Mouse (Mus musculus) midbrain, postnatal 0 days (tissue): ENCODE measurements at regions not wholly inside any gene's neighbourhood (a gene's known extent, or its start where the extent isn't known, plus 50 kb on each side); places are given as distances from the start of the nearest gene placed in this dataset.
A peak's percentile ranks its signal among the peaks of the same experiment; 100 is the strongest.

ENCODE experiments used
- ATAC-seq: fragments of 200-750 bp; cut with Nextera tagmentation; 2 replicates; pipeline ENCODE4 v1.8.0; 2017; ENCODE audit warnings: moderate number of reproducible peaks, mild to moderate bottlenecking, moderate TSS enrichment, moderate library complexity; ENCODE audit not compliant: low FRiP score
- DNase-seq: peaks from one replicate; pipeline ENCODE4 v3.0.0-alpha.2; 2015; ENCODE audit warnings: low spot score
- H3K27ac ChIP-seq: fragments of 300-500 bp; sonication (generic); 2 replicates; pipeline ENCODE4 v1.5.1; 2014; ENCODE audit warnings: low read depth, mild to moderate bottlenecking, low read length, mixed read lengths
- H3K27me3 ChIP-seq: fragments of 300-500 bp; sonication (generic); 2 replicates; pipeline ENCODE4 v1.6.1; 2014; ENCODE audit warnings: low read length, control low read depth, mixed read lengths; ENCODE audit not compliant: insufficient read depth
- H3K36me3 ChIP-seq: fragments of 300-500 bp; sonication (generic); 2 replicates; pipeline ENCODE4 v1.6.1; 2014; ENCODE audit warnings: low read length, control low read depth, mixed read lengths; ENCODE audit not compliant: insufficient read depth
- H3K4me1 ChIP-seq: fragments of 300-500 bp; sonication (generic); 2 replicates; pipeline ENCODE4 v1.6.1; 2014; ENCODE audit warnings: mild to moderate bottlenecking, control low read depth, antibody characterized with exemption, low read length, mixed read lengths; ENCODE audit not compliant: insufficient read depth
- H3K4me2 ChIP-seq: fragments of 300-500 bp; sonication (generic); 2 replicates; pipeline ENCODE4 v1.6.1; 2014; ENCODE audit warnings: low read depth, mild to moderate bottlenecking, low read length, mixed read lengths; ENCODE audit not compliant: poor library complexity, severe bottlenecking
- H3K4me3 ChIP-seq: fragments of 300-500 bp; sonication (generic); 2 replicates; pipeline ENCODE4 v1.5.1; 2014; ENCODE audit warnings: low read depth, mild to moderate bottlenecking, low read length, moderate library complexity
- H3K9ac ChIP-seq: fragments of 300-500 bp; sonication (generic); replicated peaks from 2 replicates; pipeline ENCODE4 v1.6.1; 2014; ENCODE audit warnings: mild to moderate bottlenecking, low read length, moderate library complexity, mixed read lengths; ENCODE audit not compliant: poor library complexity, severe bottlenecking
- H3K9me3 ChIP-seq: fragments of 300-500 bp; sonication (generic); 2 replicates; pipeline ENCODE4 v1.6.1; 2016; ENCODE audit warnings: low read length, control low read depth
- CTCF ChIP-seq: IDR thresholded peaks from 2 replicates; pipeline ENCODE4 v1.5.1; 2016; ENCODE audit warnings: antibody characterized with exemption, mild to moderate bottlenecking
- WGBS: fragments of 180-500 bp; shearing (Covaris S2); extraction: QIAGEN DNeasy Blood & Tissue Kit; methylation state at CpG from one replicate; pipeline ENCODE4 v1.1.7; 2014; 5-methylcytosine and 5-hydroxymethylcytosine counted together

DNA sequence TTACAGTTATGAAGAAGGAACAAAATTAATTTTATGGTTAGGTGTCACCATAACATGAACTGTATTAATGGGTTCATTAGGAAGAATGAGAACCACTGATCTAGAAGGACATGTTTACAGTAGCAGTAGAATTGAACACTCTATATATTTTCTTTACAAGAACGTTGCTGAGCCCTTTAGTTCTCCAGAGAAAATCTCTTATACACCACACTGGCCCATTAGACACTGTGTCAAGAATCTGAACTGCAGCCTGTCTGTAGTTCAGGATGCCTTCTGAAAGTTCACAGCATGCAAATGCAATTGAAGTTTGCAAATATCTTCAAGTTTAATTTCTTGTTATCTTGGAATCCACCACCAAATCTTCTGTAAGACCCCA, 307.6 kb downstream of the Phf14 start:
- DNase-seq (no peak), ATAC-seq (no peak)
- 72% methylated on average over 1 of the region's 1 CpGs for WGBS
- no peak for TF ChIP-seq CTCF
- no peak overlapping the region for H3K4me3 ChIP-seq
- no peaks in the 10 kb centered on the region for H3K9me3 ChIP-seq
- no peak overlapping the region for H3K27ac ChIP-seq
- no peaks in the 10 kb centered on the region for H3K4me1 ChIP-seq
- no peaks in the 10 kb centered on the region for H3K27me3 ChIP-seq
- no peaks in the 10 kb centered on the region for H3K36me3 ChIP-seq
- no peak overlapping the region for H3K9ac ChIP-seq
- no peak overlapping the region for H3K4me2 ChIP-seq

DNA sequence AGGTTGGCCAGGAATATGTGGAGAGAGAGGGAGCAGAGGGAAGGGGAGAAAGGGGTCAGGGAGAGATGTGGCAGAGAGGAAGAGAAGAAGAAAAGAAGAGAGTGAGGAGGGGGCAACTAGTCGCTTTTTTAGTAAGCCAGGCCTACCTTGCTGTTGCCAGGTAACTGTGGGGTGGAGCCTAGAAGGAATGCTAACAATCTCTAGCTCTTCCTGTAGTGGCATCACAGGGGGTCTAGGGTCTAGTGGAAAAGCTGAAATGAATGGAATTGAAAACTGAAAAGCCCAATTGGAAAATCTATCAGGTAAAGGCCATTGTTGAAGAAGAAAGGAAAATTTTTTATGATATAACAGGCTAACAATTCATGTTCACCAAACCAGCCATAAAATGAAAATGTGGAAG, 336.5 kb downstream of the Phf14 start:
- H3K4me2 ChIP-seq: no peak overlapping the region
- no peak for DNase-seq
- no peaks in the 10 kb centered on the region for H3K36me3 ChIP-seq
- no peak overlapping the region for H3K4me3 ChIP-seq
- H3K27me3 ChIP-seq: no peaks in the 10 kb centered on the region
- TF ChIP-seq CTCF: no peak
- H3K27ac ChIP-seq: no peak overlapping the region
- ATAC-seq: no peak
- H3K9me3 ChIP-seq: no peaks in the 10 kb centered on the region
- H3K9ac ChIP-seq: no peak overlapping the region
- no peaks in the 10 kb centered on the region for H3K4me1 ChIP-seq
- 50% methylated on average over 1 of the region's 1 CpGs for WGBS

DNA sequence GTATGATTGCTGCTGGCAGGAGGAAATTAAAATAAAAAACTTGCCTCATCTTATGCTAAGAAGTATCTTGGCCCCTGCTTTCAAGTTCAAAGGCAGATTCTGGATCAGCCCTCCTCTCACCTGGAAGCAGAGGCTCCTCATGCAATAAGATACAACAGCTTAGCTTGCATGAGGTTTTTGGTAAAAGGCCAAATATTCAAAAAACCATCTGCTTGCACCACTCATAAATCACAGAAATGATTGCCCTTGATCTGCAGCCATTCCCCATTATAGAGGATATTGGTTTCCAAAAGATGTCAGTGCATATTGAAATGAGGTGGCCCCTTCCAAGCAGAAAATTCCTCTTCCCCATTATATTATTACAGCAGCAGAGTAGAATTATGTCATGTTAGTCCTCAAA, 340.4 kb downstream of the Phf14 start:
- no peaks in the 10 kb centered on the region for H3K36me3 ChIP-seq
- no peaks in the 10 kb centered on the region for H3K27me3 ChIP-seq
- H3K4me2 ChIP-seq: no peak overlapping the region
- no peak overlapping the region for H3K4me3 ChIP-seq
- no peaks in the 10 kb centered on the region for H3K9me3 ChIP-seq
- ATAC-seq (no peak), DNase-seq (peak; percentile 21)
- H3K9ac ChIP-seq: no peak overlapping the region
- H3K4me1 ChIP-seq: no peaks in the 10 kb centered on the region
- TF ChIP-seq CTCF: no peak
- H3K27ac ChIP-seq: no peak overlapping the region

DNA sequence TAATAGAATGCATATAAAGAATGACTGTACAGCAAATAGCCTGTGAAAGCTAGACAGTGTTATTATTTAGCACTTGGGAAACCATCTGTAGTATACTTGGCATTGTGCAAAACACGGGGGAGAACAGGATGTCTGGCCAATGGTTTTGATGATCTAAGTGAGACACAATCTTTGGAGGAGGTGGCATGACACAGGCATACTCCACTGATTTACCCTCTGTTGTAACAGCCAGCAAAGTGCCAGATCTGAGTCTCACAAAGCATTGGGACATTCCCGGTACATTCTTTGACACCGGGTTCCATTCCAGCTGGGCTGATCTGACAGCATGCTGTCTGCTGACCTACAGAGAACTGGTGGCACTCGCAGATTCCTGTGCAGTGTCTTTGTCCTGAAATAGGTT, 341.0 kb downstream of the Phf14 start:
- Histone ChIP-seq H3K27ac (no peak overlapping the region), H3K9ac (no peak overlapping the region), H3K4me3 (no peak overlapping the region), H3K4me2 (no peak overlapping the region), H3K9me3 (no peaks in the 10 kb centered on the region), H3K36me3 (no peaks in the 10 kb centered on the region), H3K27me3 (no peaks in the 10 kb centered on the region), H3K4me1 (no peaks in the 10 kb centered on the region)
- no peak for TF ChIP-seq CTCF
- DNase-seq: no peak
- 71% methylated on average over 4 of the region's 4 CpGs for WGBS
- no peak for ATAC-seq

DNA sequence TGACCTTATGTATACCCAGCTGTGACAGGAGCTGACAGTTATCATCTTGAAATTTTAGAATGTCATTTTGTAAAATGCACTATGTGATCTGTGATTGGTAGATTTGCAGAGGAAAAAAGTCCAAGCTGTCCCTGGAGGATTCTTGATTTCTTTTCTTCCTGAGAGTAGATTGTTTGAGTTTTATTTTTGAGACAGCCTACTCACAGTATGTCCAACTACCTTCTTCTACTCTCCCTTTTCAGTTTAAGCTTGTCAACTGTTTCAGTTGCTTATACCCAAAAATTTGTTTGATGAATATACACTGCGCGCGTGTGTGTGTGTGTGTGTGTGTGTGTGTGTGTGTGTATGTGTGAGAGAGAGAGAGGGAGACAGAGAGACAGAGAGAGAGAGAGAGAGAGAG, 346.9 kb downstream of the Phf14 start:
- Histone ChIP-seq H3K4me3 (no peak overlapping the region), H3K9me3 (no peaks in the 10 kb centered on the region), H3K4me1 (no peaks in the 10 kb centered on the region), H3K9ac (no peak overlapping the region), H3K36me3 (no peaks in the 10 kb centered on the region), H3K27ac (no peak overlapping the region), H3K4me2 (no peak overlapping the region), H3K27me3 (no peaks in the 10 kb centered on the region)
- ATAC-seq (no peak), DNase-seq (no peak)
- 94% methylated on average over 3 of the region's 3 CpGs for WGBS
- TF ChIP-seq CTCF: no peak

DNA sequence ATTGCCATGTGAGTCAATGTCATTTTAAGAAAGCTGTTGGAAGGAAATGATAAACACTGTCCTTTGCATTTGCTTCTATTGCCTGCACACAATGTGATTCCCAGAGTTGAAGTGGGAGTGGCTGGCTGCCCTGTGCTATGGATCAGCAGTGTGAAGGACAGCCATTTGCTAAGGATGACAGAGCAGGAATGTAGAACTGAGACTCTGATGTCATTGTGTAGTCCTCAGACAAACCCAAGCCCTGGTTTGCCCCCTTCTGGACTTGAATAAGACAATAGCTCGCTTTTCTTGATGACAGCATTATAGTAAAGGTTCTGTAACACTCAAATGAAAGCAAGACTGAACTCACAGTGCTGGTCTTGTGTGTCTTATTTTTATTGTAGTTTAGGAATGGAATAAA, 347.8 kb downstream of the Phf14 start:
- Histone ChIP-seq H3K27ac (no peak overlapping the region), H3K9me3 (no peaks in the 10 kb centered on the region), H3K27me3 (no peaks in the 10 kb centered on the region), H3K4me2 (no peak overlapping the region), H3K4me1 (no peaks in the 10 kb centered on the region), H3K4me3 (no peak overlapping the region), H3K36me3 (no peaks in the 10 kb centered on the region), H3K9ac (no peak overlapping the region)
- DNase-seq (peak; percentile 24), ATAC-seq (peak; percentile 55; the same call in 1 of the 2 replicates)
- 51% methylated on average over 1 of the region's 1 CpGs for WGBS
- peak; percentile 27; the same call in 1 of the 2 replicates for TF ChIP-seq CTCF

DNA sequence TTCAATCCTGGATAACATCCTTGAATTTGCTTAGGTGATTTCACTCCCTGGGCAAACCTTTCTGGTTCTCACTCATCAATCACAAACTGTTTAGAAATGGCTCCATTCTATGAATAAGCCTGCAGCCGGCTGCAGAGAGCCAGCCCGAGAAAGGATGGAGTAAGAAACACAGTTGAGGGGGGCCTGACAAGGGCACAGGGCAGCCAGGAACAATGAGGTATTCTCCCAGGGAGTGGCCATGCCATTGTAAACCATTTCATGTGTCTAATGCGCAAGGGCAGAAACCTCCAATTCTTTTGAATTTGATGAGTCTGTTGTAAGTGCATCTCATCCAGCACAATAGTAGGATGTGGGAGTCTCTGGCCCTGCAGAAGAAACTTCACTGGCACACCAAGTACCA, 350.7 kb downstream of the Phf14 start:
- DNase-seq (no peak), ATAC-seq (no peak)
- 47% methylated on average over 3 of the region's 3 CpGs for WGBS
- Histone ChIP-seq H3K4me2 (no peak overlapping the region), H3K27me3 (no peaks in the 10 kb centered on the region), H3K9ac (no peak overlapping the region), H3K9me3 (no peaks in the 10 kb centered on the region), H3K4me1 (no peaks in the 10 kb centered on the region), H3K36me3 (no peaks in the 10 kb centered on the region), H3K4me3 (no peak overlapping the region), H3K27ac (no peak overlapping the region)
- no peak for TF ChIP-seq CTCF
